Mouse (Mus musculus) G1E (cell line): ENCODE data around the gene Rab36. TPM values are rescaled to one million over a fixed set of nuclear protein-coding genes. Genes with fewer than 3 reads are reported as not detected.

Source experiments
- ATAC-seq: 2 replicates; pipeline ENCODE4 v1.8.0; 2016; ENCODE audit warnings: mild to moderate bottlenecking; ENCODE audit not compliant: insufficient number of reproducible peaks, poor library complexity, low FRiP score, severe bottlenecking; ENCODE audit errors: extremely low read depth
- DNase-seq: peaks from one replicate; pipeline ENCODE4 v3.0.0; 2012; ENCODE audit warnings: low spot score
- H3K27me3 ChIP-seq: 2 replicates; pipeline ENCODE4 v1.6.1; 2012; ENCODE audit warnings: mild to moderate bottlenecking, low read length, inconsistent platforms; ENCODE audit not compliant: insufficient read depth
- H3K36me3 ChIP-seq: replicated peaks from 2 replicates; pipeline ENCODE3; 2012; ENCODE audit warnings: mild to moderate bottlenecking, inconsistent platforms
- H3K4me1 ChIP-seq: 2 replicates; pipeline ENCODE4 v1.6.1; 2012; ENCODE audit warnings: low read depth, low read length, inconsistent platforms, mixed read lengths; ENCODE audit not compliant: insufficient read depth
- H3K4me3 ChIP-seq: 2 replicates; pipeline ENCODE4 v1.5.1; 2012; ENCODE audit warnings: low read depth, mild to moderate bottlenecking, inconsistent platforms, low read length, moderate library complexity, mixed read lengths
- H3K9me3 ChIP-seq: replicated peaks from 2 replicates; pipeline ENCODE4 v1.6.1; 2012; ENCODE audit warnings: inconsistent platforms
- CTCF ChIP-seq: IDR thresholded peaks from 2 replicates; pipeline ENCODE4 v1.5.1; 2012; ENCODE audit warnings: low read depth, low read length, inconsistent platforms, mixed read lengths
- GATA1 ChIP-seq: IDR thresholded peaks from 2 replicates; pipeline ENCODE4 v1.6.1; 2012; ENCODE audit warnings: borderline replicate concordance, low read length, inconsistent platforms, mixed read lengths
- GATA2 ChIP-seq: IDR thresholded peaks from 2 replicates; pipeline ENCODE4 v1.6.1; 2012; ENCODE audit warnings: low read depth, low read length, inconsistent platforms, borderline replicate concordance
- POLR2AphosphoS5 ChIP-seq: IDR thresholded peaks from 2 replicates; pipeline ENCODE4 v1.6.1; 2012; ENCODE audit warnings: low read depth, low read length, inconsistent platforms; ENCODE audit not compliant: insufficient replicate concordance
- TAL1 ChIP-seq: conservative IDR thresholded peaks from 2 replicates; pipeline ENCODE4 v1.6.1; 2012; ENCODE audit warnings: low read depth, low read length, inconsistent platforms, mixed read lengths
- polyA plus RNA-seq: library from polyadenylated mRNA; stranded (reverse); fragments of >175 nt; gene quantifications from 2 replicates; pipeline ENCODE4 v1.2.3, GENCODE M21; 2012
- total RNA-seq, 2 experiments: library from RNA; stranded (forward) in 1 of 2; stranded (reverse) in 1 of 2; fragments of 200-1000 nt in 1 of 2; fragments of >200 nt in 1 of 2; fragmentation: Nextera tagmentation in 1 of 2; gene quantifications; 2 replicates each; pipeline ENCODE4 v1.2.3; 2014 to 2017

The Rab36 gene
- total and polyA plus RNA-seq, 3 experiments, result 0.05 TPM; not detected in 2

DNA sequence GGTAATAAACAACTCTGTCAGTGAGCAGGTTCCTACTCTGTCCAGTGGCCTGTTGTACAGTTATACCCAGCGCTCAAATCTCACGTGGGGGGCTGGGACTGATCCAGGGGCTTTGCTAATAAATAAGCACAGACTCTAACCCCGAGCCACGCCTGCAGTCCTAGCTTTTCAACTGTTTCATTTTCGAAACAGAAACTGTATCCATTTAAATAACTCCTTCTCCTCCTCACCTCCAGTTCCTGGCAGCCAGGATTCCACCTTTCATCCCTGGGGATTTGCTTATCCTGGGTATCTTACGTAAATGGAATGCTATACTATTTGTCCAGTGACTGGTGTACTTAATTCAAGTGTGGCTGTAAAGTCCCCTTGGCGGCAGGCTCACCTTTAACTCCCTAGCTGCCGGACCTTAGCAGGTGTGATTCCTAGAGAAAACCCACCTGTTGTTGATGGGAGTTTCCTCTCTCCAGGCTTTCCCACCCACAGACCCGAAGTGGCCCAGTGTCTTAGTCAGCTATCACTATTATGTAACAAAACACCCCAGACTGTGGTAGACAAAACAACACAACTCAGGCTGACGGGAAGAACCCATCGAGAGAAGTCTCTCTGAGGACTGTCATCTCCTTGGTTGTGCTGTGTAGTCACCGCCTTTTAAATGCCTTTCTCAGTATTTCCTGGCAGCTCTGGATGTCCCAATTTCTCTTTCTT lies 31.9 kb downstream of the Rab36 start:
- Histone ChIP-seq H3K4me3 (no peak overlapping the region), H3K4me1 (no peaks in the 10 kb centered on the region), H3K9me3 (peaks cover 53% of the 10 kb centered on the region), H3K27me3 (no peaks in the 10 kb centered on the region), H3K36me3 (no peaks in the 10 kb centered on the region)
- TF ChIP-seq CTCF (no peak), POLR2AphosphoS5 (no peak), GATA2 (no peak), GATA1 (no peak), TAL1 (no peak)
- DNase-seq (no peak), ATAC-seq (no peak)

GRCm38 (mm10) chr10:75070281-75070976 lies 33.6 kb downstream of the Rab36 start:
- peaks cover 49% of the 10 kb centered on the region for H3K9me3 ChIP-seq
- no peaks in the 10 kb centered on the region for H3K36me3 ChIP-seq
- ATAC-seq (no peak), DNase-seq (no peak)
- H3K4me1 ChIP-seq, result no peaks in the 10 kb centered on the region
- H3K4me3 ChIP-seq, result no peak overlapping the region
- no peaks in the 10 kb centered on the region for H3K27me3 ChIP-seq
- TF ChIP-seq GATA1 (no peak), GATA2 (no peak), CTCF (no peak)

DNA sequence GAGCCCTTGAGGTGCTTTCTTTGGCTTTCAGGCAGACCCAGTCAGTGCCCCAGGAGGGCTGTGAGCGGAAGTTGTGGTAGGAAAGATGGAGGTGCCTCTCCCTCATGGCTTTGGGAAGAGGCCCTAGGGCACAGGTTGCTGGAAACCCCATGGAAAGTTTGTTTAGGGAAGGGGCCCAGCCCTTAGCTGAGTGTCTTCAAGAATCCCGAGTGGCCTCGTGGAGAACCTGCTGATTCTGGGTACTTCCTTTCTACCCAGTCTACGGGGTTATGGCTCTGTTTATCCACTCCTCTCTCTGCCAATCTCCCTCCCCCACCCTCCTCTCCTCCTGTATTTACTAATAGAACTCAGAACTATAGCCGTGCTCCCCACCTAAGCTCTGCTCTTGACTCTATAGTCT lies 38.8 kb downstream of the Rab36 start:
- DNase-seq (no peak), ATAC-seq (no peak)

DNA sequence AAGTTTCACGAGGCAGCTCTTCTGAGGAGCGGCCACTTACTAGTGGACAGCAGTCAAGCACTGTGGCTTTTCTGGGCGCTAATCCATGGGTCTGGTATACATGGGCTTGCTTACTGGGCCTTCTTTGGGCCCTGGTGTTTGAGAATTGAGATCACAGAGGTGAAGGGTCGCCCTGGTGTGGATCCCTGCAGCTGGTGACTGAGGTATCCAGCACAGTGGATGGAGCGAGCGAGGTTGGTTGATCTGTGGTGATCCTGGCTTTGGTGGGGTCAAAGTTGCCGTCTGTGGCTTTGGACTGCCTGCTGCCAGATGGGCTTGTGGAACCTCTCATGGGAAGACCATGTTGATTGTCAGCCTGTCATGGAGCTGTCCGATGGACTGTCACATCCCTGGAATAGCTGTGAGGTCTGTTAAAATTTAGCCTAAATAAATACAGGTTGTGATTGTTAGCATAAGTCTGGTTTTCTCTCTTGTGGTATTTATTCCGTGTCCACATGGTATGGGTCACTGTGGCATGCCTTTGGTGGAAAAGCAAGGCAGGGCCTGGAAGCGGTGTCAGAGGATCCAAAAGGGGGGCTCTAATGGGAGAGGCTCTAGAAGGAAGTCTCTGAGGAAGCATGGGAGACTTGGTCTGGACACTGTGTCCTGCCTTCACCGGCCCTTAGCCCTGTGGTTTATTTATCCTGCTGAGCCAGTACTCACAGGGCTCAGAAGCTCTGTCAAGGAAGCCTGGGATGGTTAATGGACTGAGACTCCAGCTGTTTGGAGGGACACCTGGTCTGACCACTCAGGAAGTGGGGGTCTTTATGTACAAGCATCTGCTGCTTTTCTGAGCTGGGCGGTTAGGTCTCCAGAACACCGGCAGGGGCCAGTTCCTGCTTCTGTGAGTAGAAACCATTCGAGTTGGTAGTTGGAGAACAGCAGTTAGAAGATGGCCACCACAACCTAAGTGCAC lies 41.6 kb downstream of the Rab36 start:
- no peak for TF ChIP-seq TAL1
- no peak for TF ChIP-seq GATA1
- no peak for TF ChIP-seq CTCF
- TF ChIP-seq GATA2, result no peak
- TF ChIP-seq POLR2AphosphoS5, result no peak
- Histone ChIP-seq H3K4me3 (no peak overlapping the region), H3K4me1 (no peaks in the 10 kb centered on the region), H3K9me3 (peaks cover 57% of the 10 kb centered on the region), H3K36me3 (no peaks in the 10 kb centered on the region), H3K27me3 (no peaks in the 10 kb centered on the region)
- DNase-seq (no peak), ATAC-seq (no peak)

More for the DNA sequence above, 38.8 kb downstream of the Rab36 start:
- no peak overlapping the region for H3K4me3 ChIP-seq
- H3K9me3 ChIP-seq, result peaks cover 65% of the 10 kb centered on the region
- H3K4me1 ChIP-seq, result no peaks in the 10 kb centered on the region
- no peaks in the 10 kb centered on the region for H3K27me3 ChIP-seq
- H3K36me3 ChIP-seq, result no peaks in the 10 kb centered on the region
- no peak for TF ChIP-seq CTCF
- TF ChIP-seq POLR2AphosphoS5, result no peak
- TF ChIP-seq GATA1, result no peak

DNA sequence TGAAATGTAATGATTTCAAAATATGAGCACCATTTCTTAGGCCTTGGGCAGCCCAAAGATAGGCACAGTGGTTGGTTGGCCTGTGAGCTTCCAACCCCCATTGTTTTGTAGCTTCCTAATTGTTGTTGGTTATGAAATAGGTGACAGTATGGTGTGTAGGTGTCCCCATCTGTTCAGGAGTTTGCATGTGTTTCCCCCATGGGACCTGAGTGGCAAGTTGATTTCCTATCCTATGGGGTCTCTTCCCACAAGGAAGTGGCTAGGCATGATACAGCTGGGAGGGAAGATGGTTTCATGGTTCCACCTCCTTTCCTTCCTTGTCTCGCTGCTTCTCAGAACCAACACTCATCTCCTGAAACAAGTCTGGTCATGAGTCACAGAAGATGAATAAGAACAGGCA lies 48.5 kb downstream of the Rab36 start:
- H3K4me1 ChIP-seq, result no peaks in the 10 kb centered on the region
- H3K9me3 ChIP-seq, result peaks cover 50% of the 10 kb centered on the region
- ATAC-seq, result no peak
- H3K36me3 ChIP-seq, result no peaks in the 10 kb centered on the region
- no peak overlapping the region for H3K4me3 ChIP-seq
- DNase-seq, result no peak
- H3K27me3 ChIP-seq, result no peaks in the 10 kb centered on the region
- TF ChIP-seq CTCF (no peak), GATA2 (no peak), GATA1 (no peak), POLR2AphosphoS5 (no peak), TAL1 (no peak)

DNA sequence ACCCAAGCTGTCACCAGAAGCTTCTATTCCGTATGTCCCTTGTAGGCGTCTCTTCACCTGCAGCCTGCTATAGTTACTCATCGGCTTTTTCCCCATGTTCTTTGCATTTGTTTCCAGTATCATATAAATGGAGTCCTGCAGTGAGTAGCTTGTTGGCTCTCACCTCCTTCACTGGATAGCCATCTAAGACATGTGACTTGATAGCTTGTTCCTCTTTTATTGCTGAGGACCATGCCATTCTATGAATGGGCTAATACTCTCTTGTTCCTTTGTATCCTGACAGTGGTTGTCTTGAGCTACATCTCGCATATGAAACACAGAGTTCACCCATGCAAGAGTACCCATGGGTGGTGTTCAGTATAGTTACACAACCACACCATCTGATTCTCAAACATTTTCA lies 51.6 kb downstream of the Rab36 start:
- TF ChIP-seq GATA1 (no peak), CTCF (no peak), TAL1 (no peak), GATA2 (no peak), POLR2AphosphoS5 (no peak)
- ATAC-seq, result no peak
- Histone ChIP-seq H3K4me1 (no peaks in the 10 kb centered on the region), H3K36me3 (no peaks in the 10 kb centered on the region), H3K4me3 (no peak overlapping the region), H3K9me3 (peaks cover 60% of the 10 kb centered on the region), H3K27me3 (no peaks in the 10 kb centered on the region)
- DNase-seq, result no peak
